Mouse (Mus musculus): ENCODE measurements around the gene Prpsap2. TPM values are rescaled to one million over a fixed set of nuclear protein-coding genes. Genes with fewer than 3 reads are reported as not detected.

Gene Prpsap2
- polyA plus RNA-seq, 1 experiment from 2014 or later = 48.0 TPM

DNA sequence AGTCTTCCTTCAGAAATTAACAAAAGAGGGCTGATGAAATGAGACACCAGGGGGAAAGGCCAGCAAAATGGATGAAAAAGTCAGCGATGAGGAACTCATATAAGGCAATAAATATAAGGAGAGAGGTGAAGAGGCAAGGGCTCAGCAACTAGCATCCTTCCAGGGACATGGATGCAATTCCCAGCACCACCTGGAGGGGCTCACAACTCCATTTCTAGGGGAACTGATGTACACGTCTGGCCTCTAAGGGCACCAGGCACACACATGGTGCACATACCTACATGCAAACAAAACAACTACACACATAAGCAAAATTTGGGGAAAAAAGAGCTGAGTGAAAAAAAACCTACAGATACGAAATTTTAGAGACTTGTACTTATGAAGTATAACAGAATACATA lies 17.4 kb downstream of the Prpsap2 start:
- Histone ChIP-seq H3K27ac (no peak overlapping the region), H3K36me3 (peaks cover 57% of the 10 kb centered on the region), H3K9ac (no peak overlapping the region), H3K4me1 (no peaks in the 10 kb centered on the region), H3K4me2 (replicated peaks) (no peak overlapping the region), H3K27me3 (replicated peaks) (no peaks in the 10 kb centered on the region), H3K4me3 (no peak overlapping the region), H3K9me3 (no peaks in the 10 kb centered on the region)
- no peak for ATAC-seq (ENCODE audit: low FRiP score, low read depth)
- WGBS = 74% methylated on average over 3 of the region's 3 CpGs

DNA sequence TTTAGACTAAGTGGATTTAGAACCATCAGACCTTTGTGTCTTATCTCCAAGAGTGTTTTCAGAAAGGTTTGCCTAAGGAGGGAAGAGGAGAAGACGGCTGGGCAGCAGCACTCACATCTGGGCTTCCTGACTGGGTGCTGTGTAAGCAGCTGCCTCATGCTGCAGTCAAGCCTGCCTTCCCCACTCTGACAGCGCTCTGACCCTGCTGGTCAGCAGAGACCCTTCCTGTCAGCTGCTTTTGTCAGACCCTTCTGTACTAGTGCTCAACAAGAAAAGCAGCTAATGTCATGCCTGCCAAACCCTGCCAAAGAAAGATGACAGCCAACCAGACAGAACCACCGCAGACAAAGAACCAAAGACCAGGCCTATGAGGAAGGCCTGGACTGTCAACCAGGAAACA lies 18.1 kb downstream of the Prpsap2 start:
- no peaks in the 10 kb centered on the region for H3K27me3 ChIP-seq (replicated peaks)
- H3K9ac ChIP-seq = no peak overlapping the region
- no peaks in the 10 kb centered on the region for H3K4me1 ChIP-seq
- no peak overlapping the region for H3K4me3 ChIP-seq
- WGBS = 74% methylated on average over 3 of the region's 3 CpGs
- H3K4me2 ChIP-seq (replicated peaks) = no peak overlapping the region
- no peak overlapping the region for H3K27ac ChIP-seq
- no peak for ATAC-seq (ENCODE audit: low FRiP score, low read depth)
- no peaks in the 10 kb centered on the region for H3K9me3 ChIP-seq
- peaks cover 58% of the 10 kb centered on the region for H3K36me3 ChIP-seq

GRCm38 (mm10) chr11:61740500-61740899 lies 21.4 kb downstream of the Prpsap2 start:
- ATAC-seq (ENCODE audit: low FRiP score, low read depth) = no peak
- WGBS = 81% methylated on average over 1 of the region's 1 CpGs

DNA sequence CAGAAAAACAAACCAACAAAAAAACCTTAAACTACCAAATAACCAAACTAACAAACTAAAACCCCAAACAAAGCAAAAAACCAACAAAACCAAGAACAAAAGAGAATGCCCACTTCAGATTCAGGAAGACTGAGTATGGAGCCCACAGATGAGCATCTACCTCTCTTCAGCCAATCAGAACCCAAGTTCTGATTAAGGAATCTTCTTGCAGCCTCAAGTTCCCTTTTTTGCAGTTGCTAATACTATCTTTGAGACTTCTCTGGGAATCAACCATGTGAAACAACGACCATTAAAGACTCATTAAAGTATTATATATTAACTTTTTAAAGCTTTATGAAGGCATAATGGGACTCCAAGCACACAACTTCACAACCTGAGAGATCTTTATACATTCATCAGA lies 24.6 kb downstream of the Prpsap2 start:
- ATAC-seq (ENCODE audit: low FRiP score, low read depth) = no peak
- Histone ChIP-seq H3K4me3 (no peak overlapping the region), H3K27me3 (replicated peaks) (no peaks in the 10 kb centered on the region), H3K4me2 (replicated peaks) (no peak overlapping the region), H3K9me3 (no peaks in the 10 kb centered on the region), H3K9ac (no peak overlapping the region), H3K36me3 (peaks cover 84% of the 10 kb centered on the region), H3K4me1 (no peaks in the 10 kb centered on the region), H3K27ac (no peak overlapping the region)
- WGBS = 96% methylated on average over 1 of the region's 1 CpGs

More at GRCm38 (mm10) chr11:61740500-61740899, 21.4 kb downstream of the Prpsap2 start:
- Histone ChIP-seq H3K36me3 (peaks cover 76% of the 10 kb centered on the region), H3K9me3 (no peaks in the 10 kb centered on the region), H3K27me3 (replicated peaks) (no peaks in the 10 kb centered on the region), H3K4me2 (replicated peaks) (no peak overlapping the region), H3K4me1 (no peaks in the 10 kb centered on the region), H3K4me3 (no peak overlapping the region), H3K9ac (no peak overlapping the region), H3K27ac (no peak overlapping the region)

DNA sequence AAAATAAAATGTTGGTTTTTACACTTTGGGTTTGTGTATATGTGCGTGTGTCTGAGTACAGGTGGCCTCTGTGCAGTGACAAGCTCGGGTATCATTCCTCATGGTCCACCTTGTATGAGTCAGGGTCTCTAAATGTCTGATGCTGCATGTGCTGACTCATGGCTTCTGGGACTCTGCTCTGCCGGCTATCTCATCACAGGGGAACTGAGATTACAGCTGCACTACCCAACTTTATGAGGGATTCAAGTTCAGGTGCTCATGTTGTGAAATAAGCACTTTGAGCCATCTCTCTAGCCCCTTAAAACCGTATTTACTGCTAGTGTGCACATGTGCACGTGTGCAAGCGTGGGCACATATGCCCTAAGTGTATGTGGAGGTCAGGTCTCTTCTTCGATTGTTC lies 29.2 kb downstream of the Prpsap2 start:
- Histone ChIP-seq H3K9ac (no peak overlapping the region), H3K27ac (no peak overlapping the region), H3K9me3 (no peaks in the 10 kb centered on the region), H3K4me3 (no peak overlapping the region), H3K36me3 (peaks cover 80% of the 10 kb centered on the region), H3K4me1 (no peaks in the 10 kb centered on the region), H3K27me3 (replicated peaks) (no peaks in the 10 kb centered on the region), H3K4me2 (replicated peaks) (no peak overlapping the region)
- no peak for ATAC-seq (ENCODE audit: low FRiP score, low read depth)
- WGBS = 91% methylated on average over 7 of the region's 7 CpGs

GRCm38 (mm10) chr11:61728037-61728436 lies 33.9 kb downstream of the Prpsap2 start:
- H3K4me3 ChIP-seq = no peak overlapping the region
- WGBS = 83% methylated on average over 2 of the region's 2 CpGs
- no peak overlapping the region for H3K4me2 ChIP-seq (replicated peaks)
- no peak overlapping the region for H3K9ac ChIP-seq
- no peaks in the 10 kb centered on the region for H3K9me3 ChIP-seq
- peaks cover 57% of the 10 kb centered on the region for H3K36me3 ChIP-seq
- H3K4me1 ChIP-seq = no peaks in the 10 kb centered on the region
- H3K27me3 ChIP-seq (replicated peaks) = no peaks in the 10 kb centered on the region
- no peak overlapping the region for H3K27ac ChIP-seq
- no peak for ATAC-seq (ENCODE audit: low FRiP score, low read depth)

DNA sequence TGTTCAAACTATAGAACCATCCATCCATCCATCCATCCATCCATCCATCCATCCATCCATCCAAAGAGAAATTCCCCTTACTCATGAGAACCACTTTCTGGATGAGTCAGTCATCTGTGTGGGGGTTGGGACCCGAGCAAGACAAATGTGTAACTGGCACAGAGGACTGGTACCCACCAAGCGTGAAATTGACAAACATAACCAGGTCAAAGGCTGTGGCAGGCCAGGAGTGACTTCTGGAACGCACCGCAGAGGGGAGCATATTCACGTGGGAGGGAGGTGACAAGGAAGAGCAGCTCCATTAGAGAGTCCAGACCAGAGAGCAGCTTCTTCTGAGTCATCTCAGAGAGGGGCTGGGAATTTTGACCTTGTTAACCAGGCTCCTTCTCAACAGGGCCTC lies 39.8 kb downstream of the Prpsap2 start:
- Histone ChIP-seq H3K36me3 (peaks cover 10% of the 10 kb centered on the region; the same call in 1 of the 2 replicates), H3K4me2 (replicated peaks) (no peak overlapping the region), H3K9me3 (no peaks in the 10 kb centered on the region), H3K4me3 (no peak overlapping the region), H3K4me1 (no peaks in the 10 kb centered on the region; the same call in 1 of the 2 replicates), H3K27me3 (replicated peaks) (no peaks in the 10 kb centered on the region), H3K27ac (no peak overlapping the region), H3K9ac (no peak overlapping the region)
- WGBS = 75% methylated on average over 5 of the region's 5 CpGs
- no peak for ATAC-seq (ENCODE audit: low FRiP score, low read depth)

- H3K27ac ChIP-seq = no peak within 1 kb of the TSS
- no peaks in the 10 kb centered on the region for H3K27me3 ChIP-seq (replicated peaks)
- no peak within 1 kb of the TSS for H3K4me3 ChIP-seq
- no peaks in the 10 kb centered on the region for H3K36me3 ChIP-seq
- no peaks in the 10 kb centered on the region for H3K9me3 ChIP-seq
- WGBS = 90% methylated on average over 3 of the region's 3 CpGs
- no peaks in the 10 kb centered on the region; the same call in 1 of the 2 replicates for H3K4me1 ChIP-seq
- H3K4me2 ChIP-seq (replicated peaks) = no peak within 1 kb of the TSS
- no peak for ATAC-seq (ENCODE audit: low FRiP score, low read depth)
- H3K9ac ChIP-seq = no peak within 1 kb of the TSS
Observed at GRCm38 (mm10) chr11:61720636-61721035, 41.3 kb downstream of the Prpsap2 start, which contains the start of gene Slc5a10. TSS of gene Slc5a10 (minus strand) at chr11:61720826.

GRCm38 (mm10) chr11:61719826-61720225 lies 42.1 kb downstream of the Prpsap2 start:
- no peaks in the 10 kb centered on the region for H3K36me3 ChIP-seq
- no peak overlapping the region for H3K4me2 ChIP-seq (replicated peaks)
- H3K27me3 ChIP-seq (replicated peaks) = no peaks in the 10 kb centered on the region
- no peak for ATAC-seq (ENCODE audit: low FRiP score, low read depth)
- no peaks in the 10 kb centered on the region for H3K9me3 ChIP-seq
- no peaks in the 10 kb centered on the region; the same call in 1 of the 2 replicates for H3K4me1 ChIP-seq
- no peak overlapping the region for H3K4me3 ChIP-seq
- no peak overlapping the region for H3K27ac ChIP-seq
- no peak overlapping the region for H3K9ac ChIP-seq
- WGBS = 66% methylated on average over 8 of the region's 8 CpGs

DNA sequence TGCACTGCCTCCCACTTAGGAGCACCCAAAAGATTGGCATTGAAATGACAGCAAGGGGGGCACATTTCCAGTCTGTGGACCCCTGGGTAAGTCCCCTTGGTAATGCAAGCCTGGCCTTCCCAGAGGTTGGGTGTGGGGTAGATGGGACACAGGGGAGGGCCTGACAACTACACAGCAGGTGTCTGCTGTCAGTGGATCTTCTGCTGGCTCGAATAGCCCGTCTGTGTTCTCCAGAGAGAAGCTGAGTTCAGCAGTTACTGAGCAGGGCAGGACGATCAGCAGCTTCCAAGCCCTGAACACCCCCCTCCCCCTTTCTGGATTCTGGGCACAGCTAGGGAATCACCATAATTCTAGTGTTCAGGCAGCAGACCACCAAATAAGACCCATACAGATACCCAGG lies 42.5 kb downstream of the Prpsap2 start:
- no peak overlapping the region for H3K4me3 ChIP-seq
- no peaks in the 10 kb centered on the region for H3K36me3 ChIP-seq
- WGBS = 64% methylated on average over 3 of the region's 3 CpGs
- H3K9me3 ChIP-seq = no peaks in the 10 kb centered on the region
- H3K4me2 ChIP-seq (replicated peaks) = no peak overlapping the region
- no peak overlapping the region for H3K27ac ChIP-seq
- H3K9ac ChIP-seq = no peak overlapping the region
- no peaks in the 10 kb centered on the region; the same call in 1 of the 2 replicates for H3K4me1 ChIP-seq
- no peaks in the 10 kb centered on the region for H3K27me3 ChIP-seq (replicated peaks)
- no peak for ATAC-seq (ENCODE audit: low FRiP score, low read depth)

GRCm38 (mm10) chr11:61717990-61718389 lies 43.9 kb downstream of the Prpsap2 start:
- Histone ChIP-seq H3K9ac (no peak overlapping the region), H3K27ac (no peak overlapping the region), H3K9me3 (no peaks in the 10 kb centered on the region), H3K36me3 (no peaks in the 10 kb centered on the region), H3K4me3 (no peak overlapping the region), H3K27me3 (replicated peaks) (no peaks in the 10 kb centered on the region; the same call in 1 of the 2 replicates), H3K4me1 (no peaks in the 10 kb centered on the region; the same call in 1 of the 2 replicates), H3K4me2 (replicated peaks) (no peak overlapping the region)
- WGBS = 74% methylated on average over 5 of the region's 5 CpGs
- no peak for ATAC-seq (ENCODE audit: low FRiP score, low read depth)

DNA sequence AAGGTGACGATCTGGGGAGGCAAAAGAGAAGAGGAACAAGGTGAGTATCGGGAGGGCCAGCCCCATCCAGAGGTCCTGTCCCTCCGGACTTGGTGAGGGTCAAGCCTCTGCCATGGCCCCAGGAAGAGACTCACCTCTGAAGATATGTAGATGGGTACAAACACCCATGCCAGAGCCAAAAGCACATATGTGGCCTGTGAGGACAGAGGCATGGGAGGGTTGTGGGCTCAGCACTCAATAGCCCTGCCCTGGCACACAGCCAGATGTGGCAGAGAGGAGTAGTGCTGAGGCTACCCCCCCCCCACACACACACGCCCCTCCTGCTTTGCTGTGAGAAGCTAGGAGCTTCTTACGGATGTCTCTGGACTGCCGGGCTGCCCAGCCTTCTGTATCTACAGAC lies 46.8 kb downstream of the Prpsap2 start:
- no peaks in the 10 kb centered on the region; the same call in 1 of the 2 replicates for H3K4me1 ChIP-seq
- H3K4me2 ChIP-seq (replicated peaks) = no peak overlapping the region
- no peak overlapping the region for H3K4me3 ChIP-seq
- 78% methylated on average over 6 of the region's 6 CpGs for WGBS
- no peak overlapping the region for H3K27ac ChIP-seq
- no peaks in the 10 kb centered on the region for H3K9me3 ChIP-seq
- H3K27me3 ChIP-seq (replicated peaks) = no peaks in the 10 kb centered on the region; the same call in 1 of the 2 replicates
- H3K9ac ChIP-seq = no peak overlapping the region
- ATAC-seq (ENCODE audit: low FRiP score, low read depth) = no peak
- H3K36me3 ChIP-seq = no peaks in the 10 kb centered on the region

DNA sequence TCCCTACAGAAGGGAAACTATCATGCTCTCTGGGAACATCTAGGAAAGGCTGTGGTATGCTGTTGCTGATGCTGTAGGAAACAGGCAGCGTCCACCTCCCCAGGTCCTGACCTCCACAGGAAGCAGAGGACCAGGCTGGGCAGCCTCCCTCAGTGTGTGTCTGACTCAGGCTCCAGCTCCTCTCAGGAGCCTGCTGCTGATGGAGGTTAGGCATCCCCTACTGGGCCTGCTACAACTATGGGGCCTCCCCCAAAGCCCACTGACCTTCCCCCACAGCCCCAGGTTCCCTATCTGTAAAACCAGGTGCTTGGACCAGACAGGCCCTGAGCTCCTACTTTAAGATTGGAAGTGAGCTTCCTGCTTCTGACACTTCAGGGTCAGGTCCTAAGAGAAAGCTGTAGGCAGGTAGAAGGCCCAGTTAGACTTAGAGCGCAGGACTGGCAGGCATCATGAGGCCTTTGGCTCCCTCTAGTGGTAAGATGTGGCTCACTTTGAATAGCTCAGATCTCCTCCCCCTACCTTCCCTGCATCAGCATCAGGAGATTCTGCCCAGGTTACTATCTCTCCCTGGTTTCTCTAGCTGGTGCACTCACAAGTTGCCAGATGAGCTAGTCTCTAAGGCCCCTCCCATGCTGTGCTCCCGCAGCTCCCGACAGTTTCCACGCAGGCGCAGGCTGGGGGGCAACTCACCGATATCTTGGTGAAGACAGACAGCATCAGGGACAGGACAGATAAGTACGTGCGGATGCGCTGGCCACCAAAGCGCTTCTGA lies 47.4 kb downstream of the Prpsap2 start:
- no peak overlapping the region for H3K4me3 ChIP-seq
- 49% methylated on average over 11 of the region's 11 CpGs for WGBS
- H3K9ac ChIP-seq = no peak overlapping the region
- H3K36me3 ChIP-seq = no peaks in the 10 kb centered on the region
- peak; percentile 70; the same call in 1 of the 2 replicates for ATAC-seq (ENCODE audit: low FRiP score, low read depth)
- no peak overlapping the region for H3K27ac ChIP-seq
- H3K4me1 ChIP-seq = no peaks in the 10 kb centered on the region
- H3K27me3 ChIP-seq (replicated peaks) = no peaks in the 10 kb centered on the region; the same call in 1 of the 2 replicates
- H3K9me3 ChIP-seq = no peaks in the 10 kb centered on the region
- H3K4me2 ChIP-seq (replicated peaks) = no peak overlapping the region
